Mouse (Mus musculus): ENCODE measurements around the gene Egf. TPM values are rescaled to one million over a fixed set of nuclear protein-coding genes. Genes with fewer than 3 reads are reported as not detected.

Egf gene
- polyA plus RNA-seq, 1 experiment: 1.2 TPM

- Histone ChIP-seq H3K27ac (ENCODE audit: insufficient read depth, low read length) (no peak overlapping the region), H3K36me3 (ENCODE audit: control insufficient read depth, insufficient read depth, low read length, poor library complexity, severe bottlenecking) (no peaks in the 10 kb centered on the region), H3K9me3 (replicated peaks; ENCODE audit: control insufficient read depth, insufficient read depth, low read length, poor library complexity, severe bottlenecking) (no peaks in the 10 kb centered on the region), H3K4me3 (ENCODE audit: low read depth, low read length) (no peak overlapping the region), H3K27me3 (ENCODE audit: control insufficient read depth, insufficient read depth, low read length, poor library complexity, severe bottlenecking) (no peaks in the 10 kb centered on the region), H3K4me1 (ENCODE audit: control insufficient read depth, insufficient read depth, low read length) (no peaks in the 10 kb centered on the region), H3K9ac (ENCODE audit: low read depth, poor library complexity, severe bottlenecking) (no peak overlapping the region)
- TF ChIP-seq EP300 (IDR thresholded peaks at IDR 0.05; ENCODE audit: insufficient read depth, low read depth, low read length): no peak
- peak; percentile 63 for TF ChIP-seq CTCF (IDR thresholded peaks at IDR 0.05; ENCODE audit: low read depth, low read length)
- no peak for TF ChIP-seq POLR2A (IDR thresholded peaks at IDR 0.05; ENCODE audit: insufficient read depth, low read length)
Observed at GRCm38 (mm10) chr3:129744803-129745202, 10.3 kb downstream of the Egf start.

GRCm38 (mm10) chr3:129742781-129743180, 12.3 kb downstream of the Egf start:
- no peak overlapping the region for H3K4me3 ChIP-seq (ENCODE audit: low read depth, low read length)
- H3K9me3 ChIP-seq (replicated peaks; ENCODE audit: control insufficient read depth, insufficient read depth, low read length, poor library complexity, severe bottlenecking): no peaks in the 10 kb centered on the region
- no peak overlapping the region for H3K27ac ChIP-seq (ENCODE audit: insufficient read depth, low read length)
- H3K4me1 ChIP-seq (ENCODE audit: control insufficient read depth, insufficient read depth, low read length): no peaks in the 10 kb centered on the region
- H3K36me3 ChIP-seq (ENCODE audit: control insufficient read depth, insufficient read depth, low read length, poor library complexity, severe bottlenecking): no peaks in the 10 kb centered on the region
- H3K27me3 ChIP-seq (ENCODE audit: control insufficient read depth, insufficient read depth, low read length, poor library complexity, severe bottlenecking): no peaks in the 10 kb centered on the region
- H3K9ac ChIP-seq (ENCODE audit: low read depth, poor library complexity, severe bottlenecking): no peak overlapping the region
- TF ChIP-seq CTCF (IDR thresholded peaks at IDR 0.05; ENCODE audit: low read depth, low read length) (no peak), POLR2A (IDR thresholded peaks at IDR 0.05; ENCODE audit: insufficient read depth, low read length) (no peak)

GRCm38 (mm10) chr3:129738291-129739183, 16.6 kb downstream of the Egf start:
- Histone ChIP-seq H3K4me1 (ENCODE audit: control insufficient read depth, insufficient read depth, low read length) (no peaks in the 10 kb centered on the region), H3K36me3 (ENCODE audit: control insufficient read depth, insufficient read depth, low read length, poor library complexity, severe bottlenecking) (no peaks in the 10 kb centered on the region), H3K9me3 (replicated peaks; ENCODE audit: control insufficient read depth, insufficient read depth, low read length, poor library complexity, severe bottlenecking) (no peaks in the 10 kb centered on the region), H3K9ac (ENCODE audit: low read depth, poor library complexity, severe bottlenecking) (no peak overlapping the region), H3K4me3 (ENCODE audit: low read depth, low read length) (no peak overlapping the region), H3K27ac (ENCODE audit: insufficient read depth, low read length) (no peak overlapping the region), H3K27me3 (ENCODE audit: control insufficient read depth, insufficient read depth, low read length, poor library complexity, severe bottlenecking) (no peaks in the 10 kb centered on the region)
- no peak for TF ChIP-seq POLR2A (IDR thresholded peaks at IDR 0.05; ENCODE audit: insufficient read depth, low read length)
- no peak for TF ChIP-seq EP300 (IDR thresholded peaks at IDR 0.05; ENCODE audit: insufficient read depth, low read depth, low read length)

- TF ChIP-seq EP300 (IDR thresholded peaks at IDR 0.05; ENCODE audit: insufficient read depth, low read depth, low read length) (no peak), POLR2A (IDR thresholded peaks at IDR 0.05; ENCODE audit: insufficient read depth, low read length) (no peak), CTCF (IDR thresholded peaks at IDR 0.05; ENCODE audit: low read depth, low read length) (no peak)
- H3K27ac ChIP-seq (ENCODE audit: insufficient read depth, low read length): no peak overlapping the region
- no peaks in the 10 kb centered on the region for H3K36me3 ChIP-seq (ENCODE audit: control insufficient read depth, insufficient read depth, low read length, poor library complexity, severe bottlenecking)
- no peaks in the 10 kb centered on the region for H3K27me3 ChIP-seq (ENCODE audit: control insufficient read depth, insufficient read depth, low read length, poor library complexity, severe bottlenecking)
- no peak overlapping the region for H3K4me3 ChIP-seq (ENCODE audit: low read depth, low read length)
- H3K4me1 ChIP-seq (ENCODE audit: control insufficient read depth, insufficient read depth, low read length): no peaks in the 10 kb centered on the region
- H3K9me3 ChIP-seq (replicated peaks; ENCODE audit: control insufficient read depth, insufficient read depth, low read length, poor library complexity, severe bottlenecking): no peaks in the 10 kb centered on the region
- no peak overlapping the region for H3K9ac ChIP-seq (ENCODE audit: low read depth, poor library complexity, severe bottlenecking)
Observed at GRCm38 (mm10) chr3:129731636-129732035, 23.5 kb downstream of the Egf start.

GRCm38 (mm10) chr3:129730426-129730825, 24.7 kb downstream of the Egf start:
- no peaks in the 10 kb centered on the region for H3K36me3 ChIP-seq (ENCODE audit: control insufficient read depth, insufficient read depth, low read length, poor library complexity, severe bottlenecking)
- H3K9me3 ChIP-seq (replicated peaks; ENCODE audit: control insufficient read depth, insufficient read depth, low read length, poor library complexity, severe bottlenecking): no peaks in the 10 kb centered on the region
- no peak overlapping the region for H3K9ac ChIP-seq (ENCODE audit: low read depth, poor library complexity, severe bottlenecking)
- no peak for TF ChIP-seq POLR2A (IDR thresholded peaks at IDR 0.05; ENCODE audit: insufficient read depth, low read length)
- TF ChIP-seq EP300 (IDR thresholded peaks at IDR 0.05; ENCODE audit: insufficient read depth, low read depth, low read length): no peak
- peak; percentile 64 for TF ChIP-seq CTCF (IDR thresholded peaks at IDR 0.05; ENCODE audit: low read depth, low read length)
- no peak overlapping the region for H3K4me3 ChIP-seq (ENCODE audit: low read depth, low read length)
- no peaks in the 10 kb centered on the region for H3K4me1 ChIP-seq (ENCODE audit: control insufficient read depth, insufficient read depth, low read length)
- H3K27me3 ChIP-seq (ENCODE audit: control insufficient read depth, insufficient read depth, low read length, poor library complexity, severe bottlenecking): no peaks in the 10 kb centered on the region
- H3K27ac ChIP-seq (ENCODE audit: insufficient read depth, low read length): no peak overlapping the region

GRCm38 (mm10) chr3:129729916-129730315, 25.2 kb downstream of the Egf start:
- Histone ChIP-seq H3K9me3 (replicated peaks; ENCODE audit: control insufficient read depth, insufficient read depth, low read length, poor library complexity, severe bottlenecking) (no peaks in the 10 kb centered on the region), H3K27ac (ENCODE audit: insufficient read depth, low read length) (no peak overlapping the region), H3K4me1 (ENCODE audit: control insufficient read depth, insufficient read depth, low read length) (no peaks in the 10 kb centered on the region), H3K4me3 (ENCODE audit: low read depth, low read length) (no peak overlapping the region), H3K27me3 (ENCODE audit: control insufficient read depth, insufficient read depth, low read length, poor library complexity, severe bottlenecking) (no peaks in the 10 kb centered on the region), H3K9ac (ENCODE audit: low read depth, poor library complexity, severe bottlenecking) (no peak overlapping the region), H3K36me3 (ENCODE audit: control insufficient read depth, insufficient read depth, low read length, poor library complexity, severe bottlenecking) (no peaks in the 10 kb centered on the region)
- TF ChIP-seq POLR2A (IDR thresholded peaks at IDR 0.05; ENCODE audit: insufficient read depth, low read length) (no peak), CTCF (IDR thresholded peaks at IDR 0.05; ENCODE audit: low read depth, low read length) (no peak), EP300 (IDR thresholded peaks at IDR 0.05; ENCODE audit: insufficient read depth, low read depth, low read length) (no peak)
